Mouse (Mus musculus): ENCODE results near the gene Slc16a5. TPM values are rescaled to one million over a fixed set of nuclear protein-coding genes. Genes with fewer than 3 reads are reported as not detected.
"Not testable (repeated sequence)": the region's sequence is repeated elsewhere in the genome, so short reads cannot be mapped to it uniquely, and the experiment has no call there.

The Slc16a5 gene
- polyA plus RNA-seq, 1 experiment from 2014 or later = 0.09 TPM

DNA sequence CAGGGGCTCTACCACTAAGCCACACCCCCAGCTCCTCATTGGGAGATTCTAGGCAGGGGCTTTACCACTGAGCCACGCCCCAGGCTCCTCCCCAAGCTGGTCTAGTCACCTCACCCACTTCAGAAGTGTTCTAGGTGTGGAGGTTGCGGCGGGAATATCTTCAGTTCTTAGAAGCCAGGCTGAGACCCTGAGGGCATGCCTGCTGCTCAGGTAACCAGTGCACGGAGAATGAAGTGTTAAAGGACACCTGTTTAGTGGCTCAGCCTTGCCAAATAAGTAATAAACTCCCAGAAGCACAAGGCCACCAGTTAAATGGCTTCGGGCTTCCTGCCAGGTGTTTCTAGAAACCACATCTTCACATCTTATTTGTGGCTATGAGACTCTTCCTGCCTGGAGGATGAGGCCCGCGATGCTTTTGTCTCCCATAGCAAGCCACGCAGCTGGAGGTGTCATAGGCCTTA, 10.5 kb upstream of the Slc16a5 start:
- Histone ChIP-seq H3K27me3 (replicated peaks) (no peaks in the 10 kb centered on the region), H3K4me1 (no peaks in the 10 kb centered on the region), H3K4me3 (no peak overlapping the region), H3K9ac (no peak overlapping the region), H3K36me3 (no peaks in the 10 kb centered on the region), H3K4me2 (replicated peaks) (no peak overlapping the region), H3K27ac (no peak overlapping the region), H3K9me3 (no peaks in the 10 kb centered on the region)
- ATAC-seq (ENCODE audit: low FRiP score, low read depth) = no peak
- WGBS = 87% methylated on average over 8 of the region's 8 CpGs

DNA sequence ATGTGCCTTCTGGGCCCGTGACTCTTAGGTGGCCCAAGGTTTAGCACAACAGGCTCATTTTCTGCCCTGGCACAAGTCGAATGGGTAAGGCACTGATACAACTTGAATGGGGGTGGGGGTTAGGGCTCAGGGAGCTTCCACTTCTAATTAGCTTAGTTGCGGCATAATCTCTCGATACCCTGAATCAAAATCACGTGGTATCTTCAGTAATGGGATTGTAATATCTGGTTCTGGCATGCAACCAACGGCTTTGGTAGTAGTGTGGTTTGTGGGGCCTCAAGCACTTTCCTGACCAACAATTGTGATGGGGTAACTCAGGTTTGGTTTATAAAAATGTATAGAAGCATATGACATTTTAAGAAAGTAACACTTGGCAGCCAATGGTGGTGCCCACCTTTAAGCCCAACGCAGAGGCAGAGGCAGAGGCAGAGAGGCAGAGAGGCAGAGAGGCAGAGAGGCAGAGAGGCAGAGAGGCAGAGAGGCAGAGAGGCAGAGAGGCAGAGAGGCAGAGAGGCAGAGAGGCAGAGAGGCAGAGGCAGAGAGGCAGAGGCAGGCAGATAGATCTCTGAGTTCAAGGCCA, 9.9 kb upstream of the Slc16a5 start:
- ATAC-seq (ENCODE audit: low FRiP score, low read depth) = no peak
- no peaks in the 10 kb centered on the region for H3K9me3 ChIP-seq
- no peaks in the 10 kb centered on the region for H3K27me3 ChIP-seq (replicated peaks)
- no peak overlapping the region for H3K4me3 ChIP-seq
- H3K4me1 ChIP-seq = 0 out of 2 replicates have a peak, but pooled peaks cover 3% of the 10 kb centered on the region
- no peak overlapping the region for H3K9ac ChIP-seq
- 86% methylated on average over 7 of the region's 7 CpGs for whole genome bisulfite sequencing
- H3K36me3 ChIP-seq = no peaks in the 10 kb centered on the region
- no peak overlapping the region for H3K27ac ChIP-seq
- no peak overlapping the region for H3K4me2 ChIP-seq (replicated peaks)

DNA sequence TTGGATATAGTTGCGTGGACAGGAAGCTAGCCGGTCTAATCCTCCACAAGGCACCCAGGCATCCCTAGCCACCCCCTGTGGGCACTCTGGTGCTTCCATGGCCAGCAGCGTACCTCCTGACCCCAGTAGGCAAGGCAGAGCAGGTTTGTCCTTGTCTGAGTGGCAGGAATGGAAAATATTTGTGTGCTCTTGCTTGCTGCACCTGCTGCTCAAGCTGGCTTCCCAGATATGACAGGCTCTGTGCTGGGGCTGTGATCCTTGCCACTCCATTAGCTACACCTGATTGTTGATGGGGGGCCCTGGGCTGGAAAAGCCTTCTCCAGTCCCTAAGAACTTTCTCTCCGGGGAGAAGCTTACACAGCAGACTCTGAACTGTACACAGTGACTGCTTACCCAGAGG, 9.0 kb upstream of the Slc16a5 start:
- no peak overlapping the region for H3K9ac ChIP-seq
- ATAC-seq (ENCODE audit: low FRiP score, low read depth) = no peak
- 69% methylated on average over 4 of the region's 4 CpGs for WGBS
- no peaks in the 10 kb centered on the region for H3K9me3 ChIP-seq
- H3K4me3 ChIP-seq = no peak overlapping the region
- 0 out of 2 replicates have a peak, but pooled peaks cover 7% of the 10 kb centered on the region for H3K4me1 ChIP-seq
- no peak overlapping the region for H3K27ac ChIP-seq
- no peak overlapping the region for H3K4me2 ChIP-seq (replicated peaks)
- H3K27me3 ChIP-seq (replicated peaks) = no peaks in the 10 kb centered on the region
- no peaks in the 10 kb centered on the region for H3K36me3 ChIP-seq

DNA sequence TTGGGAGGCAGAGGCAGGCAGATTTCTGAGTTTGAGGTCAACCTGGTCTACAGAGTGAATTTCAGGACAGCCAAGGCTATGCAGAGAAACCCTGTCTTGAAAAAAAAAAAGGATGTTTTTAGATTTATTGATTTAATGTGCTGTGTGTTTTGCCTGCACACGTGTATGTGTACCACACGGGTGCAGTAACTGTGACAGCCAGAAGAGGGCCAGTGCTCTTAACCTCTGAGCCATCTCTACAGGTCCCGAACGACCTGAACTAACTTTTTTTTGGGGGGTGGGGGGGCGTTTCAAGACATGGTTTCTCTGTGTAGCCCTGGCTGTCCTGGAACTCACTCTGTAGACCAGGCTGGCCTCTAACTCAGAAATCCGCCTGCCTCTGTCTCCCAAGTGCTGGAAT, 7.5 kb upstream of the Slc16a5 start:
- not testable (repeated sequence) for H3K4me1 ChIP-seq; H3K36me3 ChIP-seq; H3K27me3 ChIP-seq (replicated peaks); H3K4me3 ChIP-seq; H3K9ac ChIP-seq; H3K9me3 ChIP-seq; ATAC-seq (ENCODE audit: low FRiP score, low read depth); H3K4me2 ChIP-seq (replicated peaks); H3K27ac ChIP-seq
- 83% methylated on average over 6 of the region's 6 CpGs for WGBS

DNA sequence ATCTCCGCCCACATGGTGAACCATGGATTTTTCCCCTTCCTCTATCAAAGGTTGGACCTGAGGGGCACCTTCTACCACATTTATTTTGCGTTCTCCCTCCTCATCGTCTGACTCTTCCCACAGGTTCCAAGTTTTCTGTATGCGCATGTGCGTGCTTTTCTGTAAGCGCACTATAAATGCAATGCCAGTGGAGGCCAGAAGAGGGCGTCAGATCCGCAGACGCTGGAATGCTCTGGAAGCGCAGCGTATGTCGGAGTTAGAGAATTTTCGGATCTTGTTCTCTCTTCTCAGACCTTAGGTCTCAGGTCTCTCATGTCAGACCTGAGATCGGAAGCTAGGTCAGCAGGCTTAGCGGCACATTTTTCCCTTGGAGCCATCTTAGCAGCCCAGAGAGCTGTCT, 6.7 kb upstream of the Slc16a5 start:
- Histone ChIP-seq H3K9ac (no peak overlapping the region), H3K36me3 (no peaks in the 10 kb centered on the region), H3K4me1 (0 out of 2 replicates have a peak, but pooled peaks cover 7% of the 10 kb centered on the region), H3K27ac (no peak overlapping the region), H3K27me3 (replicated peaks) (no peaks in the 10 kb centered on the region), H3K9me3 (no peaks in the 10 kb centered on the region), H3K4me3 (no peak overlapping the region), H3K4me2 (replicated peaks) (no peak overlapping the region)
- no peak for ATAC-seq (ENCODE audit: low FRiP score, low read depth)
- 86% methylated on average over 15 of the region's 15 CpGs for WGBS

DNA sequence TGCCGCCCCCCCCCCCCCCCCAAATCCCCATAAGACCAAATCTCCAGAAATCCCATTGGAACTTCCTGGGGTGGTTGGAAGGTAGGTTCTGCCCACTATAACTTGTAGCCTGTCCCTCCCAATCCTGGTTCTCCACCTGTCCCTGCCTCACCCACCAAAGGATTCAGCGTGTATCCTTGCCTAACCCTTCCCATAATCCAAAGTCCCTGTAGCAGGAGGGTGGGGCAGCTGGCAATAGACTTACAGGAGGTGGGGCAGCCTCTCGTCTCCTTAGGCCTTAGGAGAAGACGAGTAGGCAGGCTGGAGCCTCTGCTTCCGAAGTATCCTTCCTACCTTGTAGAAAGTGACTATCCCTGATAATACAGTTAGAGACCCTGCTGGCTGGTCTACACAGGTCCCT, 6.1 kb upstream of the Slc16a5 start:
- no peaks in the 10 kb centered on the region for H3K27me3 ChIP-seq (replicated peaks)
- no peak overlapping the region for H3K4me3 ChIP-seq
- H3K9me3 ChIP-seq = no peaks in the 10 kb centered on the region
- no peak for ATAC-seq (ENCODE audit: low FRiP score, low read depth)
- no peak overlapping the region for H3K27ac ChIP-seq
- H3K9ac ChIP-seq = no peak overlapping the region
- H3K4me1 ChIP-seq = 0 out of 2 replicates have a peak, but pooled peaks cover 7% of the 10 kb centered on the region
- H3K36me3 ChIP-seq = no peaks in the 10 kb centered on the region
- WGBS = 89% methylated on average over 5 of the region's 5 CpGs
- H3K4me2 ChIP-seq (replicated peaks) = no peak overlapping the region

DNA sequence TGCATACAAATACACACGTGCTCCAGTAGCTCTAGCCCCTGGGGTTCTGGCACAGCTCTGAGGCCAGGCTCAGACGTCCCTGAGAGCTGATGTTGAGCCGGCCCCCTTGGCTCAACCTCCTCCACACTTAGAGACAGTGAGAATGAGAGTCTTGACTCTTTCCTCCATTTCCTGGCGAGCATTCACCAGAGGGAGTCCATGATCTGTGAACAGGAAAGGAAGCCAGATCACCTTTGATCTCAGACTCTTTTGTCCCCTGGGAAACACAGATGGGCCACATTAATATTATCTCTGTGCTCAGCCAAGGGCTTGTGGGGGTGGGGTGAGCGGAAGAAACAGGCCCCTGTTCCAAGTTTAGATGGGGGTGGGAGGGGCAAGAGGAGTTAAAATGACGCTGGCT, 4.9 kb upstream of the Slc16a5 start:
- no peaks in the 10 kb centered on the region for H3K9me3 ChIP-seq
- WGBS = 45% methylated on average over 6 of the region's 6 CpGs
- H3K4me1 ChIP-seq = 0 out of 2 replicates have a peak, but pooled peaks cover 7% of the 10 kb centered on the region
- no peaks in the 10 kb centered on the region for H3K27me3 ChIP-seq (replicated peaks)
- no peak for ATAC-seq (ENCODE audit: low FRiP score, low read depth)
- H3K27ac ChIP-seq = no peak overlapping the region
- no peaks in the 10 kb centered on the region for H3K36me3 ChIP-seq
- no peak overlapping the region for H3K4me3 ChIP-seq
- no peak overlapping the region for H3K4me2 ChIP-seq (replicated peaks)
- no peak overlapping the region for H3K9ac ChIP-seq

DNA sequence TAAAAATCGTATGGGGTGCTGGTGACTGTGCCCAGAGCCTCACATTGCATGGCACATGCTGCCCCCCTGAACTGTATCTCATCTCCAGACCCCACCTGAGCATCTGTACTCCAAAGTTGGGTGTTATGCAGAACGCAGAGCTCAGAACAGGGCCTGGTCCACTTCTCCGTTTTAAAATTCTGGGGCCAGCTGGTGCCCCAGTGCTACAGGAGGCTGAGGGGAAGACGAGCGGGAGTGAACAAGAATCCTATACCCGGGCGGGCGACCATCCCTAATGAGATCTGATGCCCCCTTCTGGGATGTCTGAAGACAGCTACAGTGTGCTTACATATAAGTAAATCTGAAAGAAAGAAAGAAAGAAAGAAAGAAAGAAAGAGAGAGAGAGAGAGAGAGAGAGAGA, 1.3 kb upstream of the Slc16a5 start:
- no peaks in the 10 kb centered on the region for H3K27me3 ChIP-seq (replicated peaks)
- no peak overlapping the region for H3K4me3 ChIP-seq
- H3K27ac ChIP-seq = no peak overlapping the region
- H3K9ac ChIP-seq = no peak overlapping the region
- no peak for ATAC-seq (ENCODE audit: low FRiP score, low read depth)
- no peaks in the 10 kb centered on the region for H3K9me3 ChIP-seq
- 21% methylated on average over 8 of the region's 8 CpGs for WGBS
- H3K36me3 ChIP-seq = no peaks in the 10 kb centered on the region
- 0 out of 2 replicates have a peak, but pooled peaks cover 7% of the 10 kb centered on the region for H3K4me1 ChIP-seq
- no peak overlapping the region for H3K4me2 ChIP-seq (replicated peaks)

DNA sequence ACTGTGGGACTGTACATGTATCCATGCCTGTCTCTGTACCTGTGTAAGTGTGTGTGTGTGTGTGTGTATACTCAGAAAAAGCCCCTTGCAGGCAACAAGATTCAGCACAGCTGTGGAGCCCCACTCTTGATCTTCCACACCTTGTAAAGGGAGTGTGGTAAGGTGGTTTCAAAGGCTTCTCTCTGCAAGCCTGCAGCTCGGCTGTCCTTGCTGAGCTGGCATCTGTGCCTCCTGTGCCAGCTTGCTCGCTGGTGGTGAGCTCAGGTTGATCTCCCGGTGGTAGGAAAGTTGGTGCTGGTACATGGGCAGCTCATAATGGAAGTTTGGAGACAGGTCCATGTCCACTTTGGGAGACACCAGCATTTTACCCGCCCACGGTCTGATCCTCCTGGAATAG, 430 bp upstream of the Slc16a5 start:
- Histone ChIP-seq H3K36me3 (no peaks in the 10 kb centered on the region), H3K4me3 (no peak overlapping the region)

DNA sequence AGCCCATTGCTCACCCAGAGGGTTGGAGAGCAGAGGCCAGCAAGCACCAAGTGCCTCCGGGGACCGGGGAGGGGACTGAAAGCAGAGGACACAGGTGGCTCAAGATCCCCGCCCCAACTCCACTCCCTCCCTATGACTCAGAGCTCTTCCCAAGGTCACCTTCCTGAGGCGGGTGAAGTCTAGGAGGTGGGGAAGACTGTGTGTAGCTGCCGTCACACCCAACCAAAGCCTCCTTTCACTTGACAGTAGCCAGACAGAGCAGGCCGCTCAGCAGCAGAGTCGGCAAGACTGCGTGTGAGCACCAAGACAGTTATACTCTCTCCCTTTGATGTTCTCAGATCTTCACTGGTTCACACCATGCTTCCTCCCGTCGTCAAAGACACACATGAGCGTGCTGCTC, 1.1 kb downstream of the Slc16a5 start:
- H3K4me3 ChIP-seq = no peak overlapping the region
- no peaks in the 10 kb centered on the region for H3K9me3 ChIP-seq
- ATAC-seq (ENCODE audit: low FRiP score, low read depth) = no peak
- H3K27me3 ChIP-seq (replicated peaks) = no peaks in the 10 kb centered on the region
- no peak overlapping the region for H3K9ac ChIP-seq
- H3K4me1 ChIP-seq = peaks cover 8% of the 10 kb centered on the region; the same call in 1 of the 2 replicates
- no peaks in the 10 kb centered on the region for H3K36me3 ChIP-seq
- WGBS = 72% methylated on average over 11 of the region's 11 CpGs
- no peak overlapping the region for H3K27ac ChIP-seq
- no peak overlapping the region for H3K4me2 ChIP-seq (replicated peaks)

More for the DNA sequence above, 430 bp upstream of the Slc16a5 start:
- Histone ChIP-seq H3K27me3 (replicated peaks) (no peaks in the 10 kb centered on the region), H3K27ac (no peak overlapping the region), H3K4me2 (replicated peaks) (no peak overlapping the region), H3K9me3 (no peaks in the 10 kb centered on the region), H3K4me1 (0 out of 2 replicates have a peak, but pooled peaks cover 7% of the 10 kb centered on the region), H3K9ac (no peak overlapping the region)
- 73% methylated on average over 5 of the region's 5 CpGs for WGBS
- ATAC-seq (ENCODE audit: low FRiP score, low read depth) = no peak

DNA sequence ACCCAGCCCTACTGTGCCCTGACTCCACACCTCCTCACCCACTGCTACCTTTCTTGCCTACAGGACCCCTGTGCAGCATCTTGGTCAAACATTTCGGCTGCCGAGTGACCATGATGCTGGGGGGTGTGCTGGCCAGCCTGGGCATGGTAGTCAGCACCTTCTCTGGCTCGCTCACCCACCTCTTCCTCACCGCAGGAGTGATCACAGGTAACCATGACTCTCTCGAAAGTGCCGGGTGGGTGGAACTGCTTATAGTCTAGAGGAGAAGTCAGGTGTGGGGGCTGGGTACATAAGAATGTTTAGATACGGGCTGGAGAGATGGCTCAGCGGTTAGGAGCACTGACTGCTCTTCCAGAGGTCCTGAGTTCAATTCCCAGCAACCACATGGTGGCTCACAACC, 2.6 kb downstream of the Slc16a5 start:
- Histone ChIP-seq H3K36me3 (no peaks in the 10 kb centered on the region), H3K27ac (no peak overlapping the region), H3K4me1 (peaks cover 8% of the 10 kb centered on the region; the same call in 1 of the 2 replicates), H3K4me2 (replicated peaks) (no peak overlapping the region), H3K9me3 (no peaks in the 10 kb centered on the region), H3K27me3 (replicated peaks) (no peaks in the 10 kb centered on the region), H3K9ac (no peak overlapping the region), H3K4me3 (no peak overlapping the region)
- 88% methylated on average over 8 of the region's 8 CpGs for WGBS
- ATAC-seq (ENCODE audit: low FRiP score, low read depth) = no peak

DNA sequence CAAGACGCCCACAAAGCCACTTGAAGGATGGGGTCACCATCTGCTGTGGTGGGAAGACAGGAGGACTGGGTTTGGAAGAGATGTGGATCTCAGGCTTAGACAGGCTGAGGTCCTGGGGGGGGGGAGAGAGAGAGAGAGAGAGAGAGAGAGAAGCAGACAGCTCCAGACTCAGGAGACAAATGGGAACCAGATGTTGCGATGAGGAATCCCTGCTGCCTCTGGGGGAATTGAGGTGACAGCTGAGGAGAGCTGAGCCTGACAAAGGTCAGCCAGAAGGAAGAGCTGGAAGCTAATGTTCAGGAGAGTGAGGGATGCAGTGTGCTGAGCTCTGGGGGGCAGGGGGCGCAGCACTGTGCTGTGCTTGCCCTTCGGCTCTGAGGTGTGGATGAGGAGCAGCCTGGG, 4.9 kb downstream of the Slc16a5 start:
- WGBS = 42% methylated on average over 4 of the region's 4 CpGs
- H3K27ac ChIP-seq = no peak overlapping the region
- H3K9me3 ChIP-seq = no peaks in the 10 kb centered on the region
- no peak overlapping the region for H3K4me2 ChIP-seq (replicated peaks)
- no peaks in the 10 kb centered on the region for H3K36me3 ChIP-seq
- ATAC-seq (ENCODE audit: low FRiP score, low read depth) = no peak
- H3K4me3 ChIP-seq = no peak overlapping the region
- H3K27me3 ChIP-seq (replicated peaks) = no peaks in the 10 kb centered on the region
- H3K9ac ChIP-seq = no peak overlapping the region
- peaks cover 8% of the 10 kb centered on the region; the same call in 1 of the 2 replicates for H3K4me1 ChIP-seq

DNA sequence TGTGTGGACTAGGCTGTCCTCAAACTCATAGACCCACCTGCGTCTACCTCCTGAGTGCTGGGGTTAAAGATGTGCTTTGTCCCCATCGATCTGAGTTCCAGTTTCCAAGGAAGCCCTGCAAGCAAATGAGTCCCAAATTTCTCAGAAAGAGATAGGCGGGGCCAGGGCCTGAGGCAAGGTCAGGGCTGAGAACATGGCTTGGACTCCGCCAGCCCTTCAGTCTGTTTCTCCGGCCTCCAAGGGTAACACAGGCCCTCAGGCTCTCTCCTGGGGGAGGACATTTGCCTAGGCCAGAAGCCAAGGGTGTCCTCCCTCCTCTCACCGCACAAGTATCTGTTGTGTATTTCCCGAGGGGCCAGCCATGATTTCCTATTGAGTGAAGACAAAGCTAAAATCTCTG, 9.9 kb downstream of the Slc16a5 start:
- Histone ChIP-seq H3K4me2 (replicated peaks) (no peak overlapping the region), H3K9me3 (no peaks in the 10 kb centered on the region), H3K36me3 (no peaks in the 10 kb centered on the region), H3K4me1 (peaks cover 30% of the 10 kb centered on the region), H3K27ac (no peak overlapping the region), H3K4me3 (no peak overlapping the region), H3K27me3 (replicated peaks) (no peaks in the 10 kb centered on the region), H3K9ac (no peak overlapping the region)
- WGBS = 88% methylated on average over 7 of the region's 7 CpGs
- no peak for ATAC-seq (ENCODE audit: low FRiP score, low read depth)

Data from neural tube, embryonic 12.5 days (tissue).